Mouse (Mus musculus) cerebellum, postnatal 36 days (tissue): Measurements from ENCODE around the gene Smarca4.

Experiments
- DNase-seq, 2 experiments: peaks; one replicate each; pipeline ENCODE4 v3.0.0; 2021 to 2022; ENCODE audit warnings: mixed read lengths in 2 of 2

Smarca4 gene

DNA sequence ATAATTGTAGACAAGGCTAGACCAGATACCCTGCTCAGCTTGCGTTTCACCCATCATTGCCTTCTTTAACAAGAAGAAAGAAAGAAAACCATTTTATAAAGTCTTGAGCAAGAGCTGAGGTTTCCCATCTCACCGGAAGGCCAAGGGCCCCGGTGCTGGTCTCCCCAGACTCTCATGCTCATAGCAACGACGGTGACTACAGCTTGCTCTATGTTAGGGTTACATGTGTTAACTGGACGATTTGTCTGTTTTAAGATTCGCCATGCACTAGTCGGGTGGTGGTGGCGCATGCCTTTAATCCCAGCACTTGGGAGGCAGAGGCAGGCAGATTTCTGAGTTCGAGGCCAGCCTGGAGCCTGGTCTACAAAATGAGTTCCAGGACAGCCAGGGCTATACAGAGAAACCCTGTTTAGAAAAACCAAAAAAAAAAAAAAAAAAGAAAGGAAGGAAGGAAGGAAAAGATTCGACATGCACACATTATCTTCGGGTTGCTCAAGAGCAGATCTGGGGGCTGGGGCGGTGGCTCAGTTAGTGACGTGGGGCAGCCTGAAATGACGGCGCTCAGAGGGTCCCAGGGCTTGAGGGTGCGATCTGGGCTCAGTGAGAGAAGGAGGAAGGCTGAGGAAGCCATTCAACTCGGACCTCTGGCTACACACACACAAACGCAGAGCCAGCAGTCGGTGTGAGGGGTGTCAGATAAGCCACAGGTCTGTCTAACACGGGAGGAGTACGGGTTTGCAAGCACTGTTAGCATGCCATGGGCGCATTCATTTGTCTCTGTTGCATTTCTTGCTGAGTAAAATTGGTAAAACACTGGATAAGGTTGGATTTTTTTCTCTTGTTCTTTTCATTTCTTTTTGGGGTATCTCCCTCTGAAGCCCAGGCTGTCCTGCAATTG, 109.5 kb downstream of the Smarca4 start:
- no peak for DNase-seq

DNA sequence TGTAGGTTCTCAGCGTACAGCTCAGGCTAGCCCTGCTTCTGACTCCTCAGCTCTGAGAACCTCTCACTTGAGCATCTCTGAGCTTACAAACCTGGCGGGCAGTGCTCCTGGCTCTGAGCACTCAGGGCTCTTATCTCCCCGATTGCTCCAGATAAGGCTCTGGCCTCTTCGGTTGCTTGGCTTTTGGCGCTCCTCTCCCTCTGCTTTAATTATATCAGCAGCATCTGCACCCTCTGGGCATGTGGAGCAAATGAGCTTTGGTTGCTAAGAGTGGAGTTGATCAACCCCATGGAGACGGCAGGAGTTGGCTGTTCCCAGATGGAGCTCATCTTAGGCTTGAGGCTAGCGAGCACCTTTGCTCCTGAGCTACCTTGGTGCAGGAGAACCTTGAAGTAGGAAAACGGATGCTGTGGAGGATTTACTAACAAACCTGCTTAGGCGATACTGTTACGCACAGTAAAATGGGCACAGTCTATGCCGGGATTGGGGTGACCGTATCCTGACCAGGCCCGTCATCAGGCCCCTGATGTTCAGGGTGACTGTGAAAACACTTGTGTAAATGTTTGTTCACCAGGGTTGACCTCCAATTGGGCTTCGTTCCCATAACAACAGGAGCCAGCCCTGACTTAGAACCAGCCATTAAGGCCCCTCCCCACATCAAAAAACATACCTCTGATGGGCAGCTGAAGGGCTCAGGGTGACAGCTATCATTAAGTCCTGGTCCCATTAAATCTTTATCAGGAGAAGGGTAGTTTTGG, 110.4 kb downstream of the Smarca4 start:
- no peak for DNase-seq

DNA sequence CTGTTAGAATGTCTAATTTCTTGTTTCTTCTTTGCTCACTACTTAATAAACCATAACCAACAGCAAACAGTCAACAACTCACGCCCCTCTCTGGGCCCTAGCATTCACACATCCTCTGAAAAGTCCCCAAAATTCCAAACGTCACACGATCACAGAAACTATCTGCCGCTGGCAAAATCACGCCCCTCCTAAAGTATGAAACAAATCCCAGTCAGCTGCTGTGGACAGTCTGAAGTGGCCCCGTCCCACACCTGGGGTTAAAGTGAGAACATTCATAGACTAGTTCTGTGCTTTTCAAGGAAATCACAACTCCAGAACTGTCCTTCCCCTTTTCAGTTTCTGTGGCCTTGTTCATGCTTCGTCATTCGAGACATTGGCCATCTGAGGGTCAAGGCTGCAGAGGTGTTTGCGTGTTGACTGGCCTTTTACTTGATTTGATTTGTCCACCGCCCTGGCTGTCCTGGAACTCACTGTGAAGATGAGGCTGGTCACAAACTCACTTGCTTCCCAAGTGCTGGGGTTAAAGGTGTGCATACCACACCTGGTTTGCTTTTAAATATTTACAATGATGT, 112.4 kb downstream of the Smarca4 start:
- no peak for DNase-seq

DNA sequence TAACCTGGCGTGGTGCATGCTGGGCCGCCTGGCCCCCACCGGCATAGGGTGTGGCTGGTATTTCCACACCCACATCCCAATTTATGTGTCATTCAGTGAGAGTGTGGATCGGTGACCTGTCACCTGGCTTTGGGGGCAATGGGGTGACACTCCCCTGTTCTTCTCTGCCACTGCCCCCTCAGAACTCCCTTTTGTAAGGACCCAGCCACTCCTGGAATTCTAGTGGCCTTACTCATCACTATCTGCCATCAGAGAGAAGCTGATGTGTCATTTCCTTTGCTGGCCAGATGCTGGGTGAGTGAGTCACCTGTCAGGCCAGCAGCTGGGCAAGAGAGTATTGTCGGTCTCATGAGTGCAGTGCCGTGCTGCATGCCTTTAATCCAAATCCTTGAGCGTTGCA, 113.3 kb downstream of the Smarca4 start:
- DNase-seq, result no peak

DNA sequence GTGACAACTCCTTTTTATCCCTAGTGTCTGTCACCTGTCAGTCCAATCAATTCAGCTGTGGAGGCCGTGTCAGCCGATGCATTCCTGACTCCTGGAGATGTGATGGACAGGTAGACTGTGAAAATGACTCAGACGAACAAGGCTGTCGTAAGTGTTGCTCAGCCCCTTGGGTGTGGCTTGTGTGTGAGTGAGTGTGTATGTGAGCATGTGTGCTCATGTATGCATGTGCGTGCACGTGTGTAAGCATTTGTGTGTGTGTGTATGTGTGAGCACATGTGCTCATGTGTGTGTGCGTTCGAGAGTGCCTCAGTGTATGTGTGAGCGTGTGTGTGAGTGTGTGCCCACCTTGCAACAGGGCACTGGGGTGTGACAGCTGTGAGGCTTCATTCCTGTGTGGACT, 116.3 kb downstream of the Smarca4 start:
- DNase-seq, result no peak

DNA sequence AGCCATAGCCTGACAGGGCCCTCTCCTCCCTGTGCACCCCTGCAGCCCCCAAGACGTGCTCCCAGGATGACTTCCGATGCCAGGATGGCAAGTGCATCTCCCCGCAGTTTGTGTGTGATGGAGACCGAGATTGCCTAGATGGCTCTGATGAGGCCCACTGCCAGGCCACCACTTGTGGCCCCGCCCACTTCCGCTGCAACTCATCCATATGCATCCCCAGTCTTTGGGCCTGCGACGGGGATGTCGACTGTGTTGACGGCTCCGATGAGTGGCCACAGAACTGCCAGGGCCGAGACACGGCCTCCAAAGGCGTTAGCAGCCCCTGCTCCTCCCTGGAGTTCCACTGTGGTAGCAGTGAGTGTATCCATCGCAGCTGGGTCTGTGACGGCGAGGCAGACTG, 117.5 kb downstream of the Smarca4 start:
- DNase-seq, result no peak

DNA sequence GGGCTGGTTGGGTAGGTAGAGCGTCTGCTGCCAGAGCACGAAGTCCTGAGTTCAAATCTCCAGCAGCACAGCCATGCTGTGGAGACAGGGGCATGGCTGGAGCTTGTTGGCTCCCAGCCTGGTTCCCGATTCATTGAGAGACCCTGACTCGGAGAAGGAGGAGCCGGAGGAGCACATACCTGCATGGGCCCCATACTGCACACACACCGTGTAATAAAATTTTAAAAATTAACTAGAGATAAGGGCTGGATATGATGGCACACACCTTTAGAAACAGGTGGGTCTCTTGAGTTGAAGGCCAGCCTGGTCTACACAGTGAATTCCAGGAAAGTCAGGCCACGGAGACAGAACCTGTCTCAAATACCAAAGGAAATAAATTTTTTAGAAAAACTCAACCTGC, 118.0 kb downstream of the Smarca4 start:
- DNase-seq, result no peak

DNA sequence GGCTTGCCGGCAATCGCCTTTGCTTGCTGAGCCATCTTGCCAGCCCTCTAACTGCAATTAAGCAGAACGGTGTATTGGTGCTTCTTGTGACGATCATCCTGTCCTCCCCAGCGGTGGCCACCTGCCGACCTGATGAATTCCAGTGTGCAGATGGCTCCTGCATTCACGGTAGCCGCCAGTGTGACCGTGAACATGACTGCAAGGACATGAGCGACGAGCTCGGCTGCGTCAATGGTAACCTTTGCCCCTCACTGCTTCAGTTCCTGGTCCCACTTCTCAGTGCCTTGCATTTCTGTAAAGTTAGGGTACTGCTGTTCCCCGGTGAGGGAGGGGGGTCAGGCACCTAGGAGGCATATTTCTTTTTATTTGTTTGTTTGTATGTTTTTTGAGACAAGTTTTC, 119.2 kb downstream of the Smarca4 start:
- DNase-seq, result no peak

DNA sequence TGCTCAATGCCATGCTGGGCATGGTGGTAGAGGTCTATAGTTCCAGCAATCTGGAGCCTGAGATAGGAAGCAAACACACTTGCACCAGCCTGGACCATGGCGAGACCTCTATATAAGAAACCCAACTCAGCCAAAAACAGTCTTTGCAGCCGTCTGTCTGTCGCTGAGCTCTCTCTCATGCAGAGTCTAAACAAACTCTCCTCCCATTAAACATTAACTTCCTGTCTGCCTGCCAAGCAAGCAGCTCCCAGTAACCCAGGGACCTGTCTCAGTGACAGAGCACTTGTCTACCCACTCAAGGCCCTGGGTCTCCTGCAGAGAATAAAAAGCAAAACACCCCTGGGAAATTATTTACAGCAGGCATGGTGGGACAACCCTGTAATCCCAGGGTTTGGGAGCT, 120.6 kb downstream of the Smarca4 start:
- no peak for DNase-seq

DNA sequence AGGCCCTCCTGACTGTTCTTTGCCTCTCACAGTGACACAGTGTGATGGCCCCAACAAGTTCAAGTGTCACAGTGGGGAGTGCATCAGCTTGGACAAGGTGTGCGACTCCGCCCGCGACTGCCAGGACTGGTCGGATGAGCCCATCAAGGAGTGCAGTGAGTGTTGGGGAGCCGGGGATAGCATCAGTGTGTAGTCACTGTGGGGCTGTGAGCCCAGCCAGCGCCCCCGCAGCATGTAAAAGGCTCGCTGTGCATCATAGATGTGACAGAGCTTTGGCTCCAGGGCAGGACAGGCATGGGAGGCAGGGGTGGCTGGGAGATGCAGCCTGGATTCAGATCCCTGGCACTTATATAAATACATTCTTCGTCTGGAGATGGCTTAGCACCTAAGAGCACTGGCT, 121.2 kb downstream of the Smarca4 start:
- no peak for DNase-seq

DNA sequence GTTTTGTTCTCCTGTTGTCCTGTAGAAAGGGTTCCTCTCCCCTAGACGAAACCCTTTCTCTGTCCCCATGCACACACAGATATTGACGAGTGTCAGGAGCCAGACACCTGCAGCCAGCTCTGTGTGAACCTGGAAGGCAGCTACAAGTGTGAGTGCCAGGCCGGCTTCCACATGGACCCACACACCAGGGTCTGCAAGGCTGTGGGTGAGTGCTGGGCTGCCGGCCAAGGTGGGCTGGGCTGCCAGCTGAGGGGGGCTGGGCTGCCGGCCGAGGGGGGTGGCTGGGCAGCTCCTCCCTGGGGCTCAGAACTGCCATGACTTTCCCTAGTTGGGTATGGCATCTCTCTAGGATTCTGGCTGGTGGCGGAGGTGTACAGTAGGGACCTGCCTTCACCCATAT, 122.8 kb downstream of the Smarca4 start:
- no peak for DNase-seq

DNA sequence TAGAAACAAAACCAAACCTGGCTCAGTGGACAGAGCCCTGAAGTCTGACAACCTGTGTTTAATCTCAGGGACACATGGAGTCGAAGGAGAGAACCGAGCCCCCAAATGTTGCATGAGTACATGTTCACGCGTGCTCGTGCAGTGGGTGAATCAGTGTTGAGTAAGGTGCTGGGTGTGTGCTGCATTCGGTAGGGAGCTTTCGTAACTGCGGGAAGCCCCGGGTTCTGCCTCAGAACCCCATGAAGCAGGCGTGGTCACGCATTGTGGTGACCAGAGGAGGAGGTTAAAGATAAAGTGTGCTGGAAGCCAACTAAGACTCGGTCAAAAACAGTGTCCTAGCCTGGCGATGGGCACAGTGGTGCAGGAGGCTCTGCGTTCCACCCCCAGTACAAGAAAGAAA, 124.5 kb downstream of the Smarca4 start:
- no peak for DNase-seq

DNA sequence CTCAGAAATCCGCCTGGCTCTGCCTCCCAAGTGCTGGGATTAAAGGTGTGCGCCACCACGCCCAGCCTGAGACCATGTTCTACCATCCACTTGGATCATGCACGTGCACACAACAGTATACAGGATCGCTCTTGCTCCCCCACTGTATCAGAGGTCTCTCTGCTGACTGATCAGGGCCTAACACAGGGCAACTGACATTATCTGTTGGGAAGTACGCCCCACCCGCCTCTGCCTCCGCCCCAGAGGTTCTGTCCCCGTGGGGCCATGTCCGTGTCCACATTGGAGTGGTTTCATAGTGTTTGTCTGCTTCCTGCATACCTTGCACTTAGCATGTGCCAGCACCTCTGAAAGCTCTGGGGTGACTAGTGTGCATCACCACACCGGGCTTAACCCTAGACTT, 125.5 kb downstream of the Smarca4 start:
- DNase-seq, result no peak

DNA sequence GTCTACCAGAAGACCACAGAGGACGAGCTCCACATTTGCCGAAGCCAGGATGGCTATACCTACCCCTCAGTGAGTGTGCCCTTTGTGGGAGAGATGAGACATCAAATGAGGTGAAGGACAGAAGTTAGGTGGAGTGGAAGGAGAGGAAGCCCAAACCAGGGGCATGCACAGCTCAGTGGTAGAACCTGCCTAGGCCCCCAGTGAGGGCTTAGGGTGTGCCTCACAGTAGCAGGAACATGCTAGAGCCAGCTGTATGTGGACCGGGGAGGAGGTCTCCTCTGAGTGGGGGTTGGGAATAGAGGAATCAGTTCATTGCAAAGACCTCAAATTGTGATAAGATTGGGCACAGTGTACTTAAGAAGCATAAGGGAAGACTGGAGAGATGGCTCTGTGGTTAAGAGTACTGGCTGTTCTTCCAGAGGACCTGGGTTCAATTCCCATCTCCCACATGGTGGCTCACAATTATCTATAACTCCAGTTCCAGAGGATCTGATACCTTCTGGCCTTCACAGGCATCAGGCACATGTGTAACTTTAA, 131.3 kb downstream of the Smarca4 start:
- no peak for DNase-seq

DNA sequence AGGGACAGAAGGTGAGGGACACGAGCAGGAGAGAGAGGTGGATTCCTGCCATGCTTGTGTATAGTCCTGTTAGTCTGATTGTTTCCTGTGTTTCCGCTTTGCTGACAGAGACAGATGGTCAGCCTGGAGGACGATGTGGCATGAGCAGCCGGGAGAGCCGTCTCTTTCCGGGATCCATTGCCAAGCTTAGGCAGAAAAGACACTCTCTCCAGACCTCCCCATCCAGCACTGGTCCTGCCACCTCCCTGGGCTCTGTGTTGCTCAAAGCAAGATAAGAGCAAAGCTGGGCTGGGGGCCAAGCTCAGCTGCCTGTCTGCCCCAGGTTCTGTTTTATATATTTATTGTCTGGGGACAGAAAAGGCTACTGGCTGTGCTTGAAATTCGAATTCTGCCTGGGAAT, 132.1 kb downstream of the Smarca4 start:
- peak; percentile 93 to 94 for DNase-seq

DNA sequence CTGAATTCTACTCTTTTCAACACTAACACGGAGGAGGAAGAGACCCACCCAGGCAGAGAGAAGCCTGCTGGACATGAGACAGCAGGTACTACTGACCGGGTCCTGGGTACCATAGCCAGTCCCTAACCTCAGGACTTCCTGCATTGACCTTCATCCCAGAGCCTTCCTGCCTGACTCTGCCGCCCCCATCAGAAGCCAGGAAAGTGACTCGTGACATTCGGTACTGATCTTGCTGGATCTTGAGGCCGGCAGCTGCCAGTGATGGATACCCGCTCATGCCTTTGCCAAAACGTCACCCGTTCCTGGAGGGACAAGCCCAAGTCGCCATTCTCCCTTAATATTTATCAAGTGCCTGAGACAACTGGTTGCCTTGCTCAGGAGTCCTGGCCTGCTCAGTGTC, 132.5 kb downstream of the Smarca4 start:
- DNase-seq, result peak; percentile 48 to 62

DNA sequence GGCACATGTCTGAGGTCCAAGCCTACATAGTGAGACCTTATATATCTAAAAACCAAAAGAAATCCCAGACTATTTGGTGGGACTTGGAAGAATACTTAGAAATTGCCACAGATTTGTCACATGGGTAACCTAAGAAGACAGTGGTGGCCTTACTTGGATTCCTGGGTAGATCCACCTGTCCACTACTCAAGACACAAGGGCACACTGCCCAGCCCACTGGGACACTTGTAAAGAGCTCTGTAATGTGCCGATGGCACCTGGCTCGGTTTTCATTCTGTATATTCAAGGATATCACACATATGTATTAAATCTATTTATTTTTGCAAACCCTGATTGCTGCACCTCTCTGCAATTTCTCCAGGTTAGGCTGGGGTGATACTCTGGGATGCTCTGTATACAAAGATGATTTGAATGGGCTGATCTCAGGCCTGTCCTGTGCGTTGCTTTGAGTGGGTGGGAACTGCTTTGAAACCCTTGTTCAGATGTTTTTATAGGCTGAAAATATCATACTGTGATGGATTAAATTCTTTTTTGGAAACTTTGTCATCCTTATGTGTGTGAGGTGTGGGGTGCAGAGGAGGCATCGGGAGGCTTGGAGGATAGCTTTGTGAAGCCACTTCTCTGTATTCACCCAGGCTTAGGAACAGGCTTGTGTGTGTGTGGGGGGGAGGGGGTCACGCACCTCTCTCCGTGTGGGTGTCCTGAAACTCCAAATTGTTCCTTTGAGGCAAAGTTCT, 133.6 kb downstream of the Smarca4 start:
- DNase-seq, result peak in 1 of 2 experiments; percentile 42

DNA sequence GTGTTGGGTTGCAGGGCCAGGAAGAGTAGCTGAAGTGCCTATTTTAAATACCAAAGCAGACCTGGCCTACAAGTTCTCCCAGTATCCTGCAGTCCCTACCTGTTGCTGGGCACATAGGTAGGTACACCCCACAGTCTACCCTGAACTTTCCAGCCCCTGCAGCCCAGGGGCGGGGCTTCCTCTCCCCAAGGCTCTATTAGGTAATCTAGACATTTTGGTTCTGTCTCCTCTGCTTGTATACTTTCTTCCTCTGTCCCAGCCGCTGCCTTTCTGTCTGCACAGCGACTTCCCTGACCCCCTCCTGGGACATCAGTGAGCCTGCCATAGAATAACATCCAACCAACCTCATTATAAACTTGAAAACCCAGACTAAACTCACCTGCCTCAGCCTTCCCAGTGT, 134.4 kb downstream of the Smarca4 start:
- no peak for DNase-seq

DNA sequence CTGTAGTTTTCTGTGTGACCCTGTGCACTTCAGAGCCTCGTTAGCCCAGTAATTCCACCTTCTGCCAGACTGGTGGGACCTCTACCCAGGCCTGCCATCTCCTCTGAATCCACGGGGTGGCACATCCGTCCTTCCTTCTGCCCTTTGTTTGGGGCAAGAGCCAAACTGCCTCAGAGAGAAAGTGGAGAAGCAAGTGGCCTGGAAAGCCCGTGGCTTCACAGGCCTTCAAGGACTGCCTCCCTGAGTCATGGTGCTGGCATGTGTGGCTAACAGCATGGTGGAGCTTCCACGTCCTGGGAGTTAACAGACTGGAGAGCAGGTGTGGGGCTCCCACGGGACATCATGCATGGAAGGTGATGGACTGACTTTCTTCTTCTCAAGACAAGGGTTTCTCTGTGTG, 135.4 kb downstream of the Smarca4 start:
- DNase-seq, result peak; percentile 46 to 51

DNA sequence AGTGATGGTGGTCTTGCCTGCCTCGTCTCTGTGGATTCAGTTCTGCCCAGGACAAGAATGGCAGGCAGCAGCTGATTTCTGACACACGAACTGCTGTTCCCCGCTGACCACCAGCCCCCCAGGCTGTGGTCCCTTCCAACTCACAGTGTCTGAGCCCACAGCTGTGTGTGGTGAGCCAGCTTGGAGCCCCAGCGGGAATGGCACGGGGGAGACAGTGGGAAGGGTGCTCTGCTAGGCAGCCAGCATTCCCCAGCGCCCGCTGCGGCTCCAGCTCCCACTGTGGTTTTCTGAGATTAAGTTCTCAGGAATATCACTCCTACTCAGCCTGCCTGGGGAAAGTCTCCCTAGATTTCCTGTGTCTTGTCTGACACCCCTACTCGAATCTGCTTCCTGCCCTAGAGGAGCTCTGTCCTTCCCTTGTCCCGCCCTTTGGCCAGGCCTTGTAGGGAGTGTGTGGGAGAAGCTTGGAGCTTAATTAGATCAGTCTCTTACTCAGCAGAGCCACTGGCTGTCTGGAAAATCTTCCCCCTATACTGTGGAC, 136.4 kb downstream of the Smarca4 start:
- no peak for DNase-seq
